Mouse (Mus musculus) erythroblast, embryonic 14.5 days (primary cell): Measurements from ENCODE around the gene Spata2l.

Experiments
- GATA1 ChIP-seq: IDR thresholded peaks from 2 replicates; pipeline ENCODE4 v1.6.1; 2012; ENCODE audit warnings: low read length, inconsistent platforms, mixed read lengths
- TAL1 ChIP-seq: IDR thresholded peaks from 3 replicates; pipeline ENCODE4 v1.6.1; 2012; ENCODE audit warnings: low read length, inconsistent platforms, mixed read lengths

DNA sequence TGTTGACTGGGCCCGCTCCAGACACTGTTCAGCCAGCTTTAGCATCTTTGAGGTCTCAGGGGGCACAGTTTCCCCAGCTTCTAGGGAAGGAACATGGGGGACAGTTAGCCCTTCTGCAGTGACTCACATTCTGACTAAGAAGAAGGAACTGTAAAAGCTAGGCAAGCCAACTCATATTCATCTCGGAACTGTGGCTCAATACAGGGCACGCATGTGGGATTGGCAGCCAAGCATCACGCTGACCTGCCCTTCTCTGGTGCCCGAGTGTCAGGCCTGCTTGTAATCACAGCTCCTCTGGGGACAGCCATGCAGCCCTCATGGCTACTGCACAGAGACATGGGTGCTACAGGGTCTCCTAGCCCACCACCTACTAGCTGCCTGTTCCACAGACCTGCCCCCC lies 14.9 kb upstream of the Spata2l start:
- TF ChIP-seq TAL1 (no peak), GATA1 (no peak)
